Mouse (Mus musculus) G1E (cell line): Measurements from ENCODE around the gene Cradd.

Experiments
- CTCF ChIP-seq: IDR thresholded peaks from 2 replicates; pipeline ENCODE4 v1.5.1; 2012; ENCODE audit warnings: low read depth, low read length, inconsistent platforms, mixed read lengths
- GATA1 ChIP-seq: IDR thresholded peaks from 2 replicates; pipeline ENCODE4 v1.6.1; 2012; ENCODE audit warnings: borderline replicate concordance, low read length, inconsistent platforms, mixed read lengths
- TAL1 ChIP-seq: conservative IDR thresholded peaks from 2 replicates; pipeline ENCODE4 v1.6.1; 2012; ENCODE audit warnings: low read depth, low read length, inconsistent platforms, mixed read lengths

DNA sequence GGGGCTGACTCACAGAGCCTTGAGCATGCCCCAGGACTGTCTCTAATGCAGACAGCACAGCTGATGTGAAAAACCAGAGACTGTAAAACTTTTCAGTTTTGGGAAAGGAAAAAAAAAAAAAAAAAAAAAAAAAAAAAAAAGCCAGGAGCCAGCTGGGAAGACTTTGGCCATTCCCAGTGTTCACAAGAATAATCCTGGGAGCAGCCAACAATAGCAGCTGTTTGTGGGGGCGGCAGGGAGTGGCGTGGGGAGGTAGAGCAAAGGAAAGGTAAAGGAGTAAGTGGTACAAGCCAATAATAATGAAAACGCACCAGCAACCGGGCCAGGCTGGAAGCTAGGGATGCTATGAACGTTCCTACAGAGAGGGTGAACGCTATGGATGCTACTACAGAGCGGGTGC is 32.8 kb upstream of the Cradd start:
- TF ChIP-seq CTCF (no peak), GATA1 (no peak), TAL1 (no peak)
